Mouse (Mus musculus): ENCODE measurements around the gene Cops9.

GRCm38 (mm10) chr1:92632196-92632595 is 9.6 kb downstream of the Cops9 start:
- no peak for TF ChIP-seq POLR2A (IDR thresholded peaks at IDR 0.05; ENCODE audit: low read depth, low read length)
- no peak for TF ChIP-seq CTCF (conservative IDR thresholded peaks at IDR 0.05; ENCODE audit: insufficient read depth, insufficient read length, low read depth, low read length)

All from kidney, adult 2 months (tissue).